Mouse (Mus musculus): ENCODE data around the gene Trit1. TPM values are rescaled to one million over a fixed set of nuclear protein-coding genes. Genes with fewer than 3 reads are reported as not detected.

The Trit1 gene
- polyA plus RNA-seq, 1 experiment from 2014 or later = 30.0 TPM

- H3K9me3 ChIP-seq = no peaks in the 10 kb centered on the region
- H3K4me1 ChIP-seq = peaks cover 16% of the 10 kb centered on the region
- 62% methylated on average over 1 of the region's 1 CpGs for WGBS
- H3K4me3 ChIP-seq = no peak overlapping the region
- H3K36me3 ChIP-seq = peaks cover 47% of the 10 kb centered on the region
- H3K9ac ChIP-seq (replicated peaks) = no peak overlapping the region
- no peak for ATAC-seq (ENCODE audit: low FRiP score, low read depth)
- H3K27me3 ChIP-seq = no peaks in the 10 kb centered on the region
- H3K27ac ChIP-seq (replicated peaks) = no peak overlapping the region
- H3K4me2 ChIP-seq (replicated peaks) = no peak overlapping the region
Measured at GRCm38 (mm10) chr4:123057957-123058356, 41.6 kb downstream of the Trit1 start.

- H3K4me3 ChIP-seq = no peak overlapping the region
- H3K4me2 ChIP-seq (replicated peaks) = no peak overlapping the region
- ATAC-seq (ENCODE audit: low FRiP score, low read depth) = no peak
- 0 out of 2 replicates have a peak, but pooled peaks cover 8% of the 10 kb centered on the region for H3K4me1 ChIP-seq
- H3K27ac ChIP-seq (replicated peaks) = no peak overlapping the region
- H3K9ac ChIP-seq (replicated peaks) = no peak overlapping the region
- no peaks in the 10 kb centered on the region for H3K27me3 ChIP-seq
- WGBS = 76% methylated on average over 5 of the region's 5 CpGs
- no peaks in the 10 kb centered on the region for H3K9me3 ChIP-seq
- peaks cover 10% of the 10 kb centered on the region; the same call in 1 of the 2 replicates for H3K36me3 ChIP-seq
Measured at GRCm38 (mm10) chr4:123061744-123062143, 45.3 kb downstream of the Trit1 start.

GRCm38 (mm10) chr4:123068646-123069045, 52.2 kb downstream of the Trit1 start:
- Histone ChIP-seq H3K27ac (replicated peaks) (no peak overlapping the region), H3K4me3 (no peak overlapping the region), H3K36me3 (no peaks in the 10 kb centered on the region), H3K4me1 (no peaks in the 10 kb centered on the region), H3K27me3 (no peaks in the 10 kb centered on the region), H3K4me2 (replicated peaks) (no peak overlapping the region), H3K9me3 (no peaks in the 10 kb centered on the region), H3K9ac (replicated peaks) (no peak overlapping the region)
- no peak for ATAC-seq (ENCODE audit: low FRiP score, low read depth)
- WGBS = 86% methylated on average over 6 of the region's 6 CpGs

GRCm38 (mm10) chr4:123071266-123071966, 55.0 kb downstream of the Trit1 start:
- Histone ChIP-seq H3K9me3 (no peaks in the 10 kb centered on the region), H3K36me3 (no peaks in the 10 kb centered on the region), H3K27ac (replicated peaks) (no peak overlapping the region), H3K27me3 (peaks cover 5% of the 10 kb centered on the region; the same call in 1 of the 2 replicates), H3K4me1 (no peaks in the 10 kb centered on the region), H3K4me3 (no peak overlapping the region), H3K9ac (replicated peaks) (0 out of 2 replicates have a peak overlapping the region, but pooled peaks have one; percentile 20), H3K4me2 (replicated peaks) (peak overlapping the region; percentile 25)
- WGBS = 11% methylated on average over 13 of the region's 13 CpGs
- peak; percentile 78 for ATAC-seq (ENCODE audit: low FRiP score, low read depth)

GRCm38 (mm10) chr4:123076928-123077327, 60.5 kb downstream of the Trit1 start:
- Histone ChIP-seq H3K36me3 (no peaks in the 10 kb centered on the region), H3K27ac (replicated peaks) (no peak overlapping the region), H3K9ac (replicated peaks) (no peak overlapping the region), H3K4me1 (peaks cover 2% of the 10 kb centered on the region; the same call in 1 of the 2 replicates), H3K4me2 (replicated peaks) (no peak overlapping the region), H3K4me3 (no peak overlapping the region), H3K9me3 (no peaks in the 10 kb centered on the region), H3K27me3 (peaks cover 5% of the 10 kb centered on the region; the same call in 1 of the 2 replicates)
- ATAC-seq (ENCODE audit: low FRiP score, low read depth) = no peak
- WGBS = 62% methylated on average over 8 of the region's 8 CpGs

GRCm38 (mm10) chr4:123078231-123078630, 61.8 kb downstream of the Trit1 start:
- H3K9ac ChIP-seq (replicated peaks) = no peak overlapping the region
- WGBS = 93% methylated on average over 4 of the region's 4 CpGs
- no peaks in the 10 kb centered on the region for H3K9me3 ChIP-seq
- no peaks in the 10 kb centered on the region for H3K36me3 ChIP-seq
- no peak overlapping the region for H3K4me2 ChIP-seq (replicated peaks)
- peaks cover 4% of the 10 kb centered on the region; the same call in 1 of the 2 replicates for H3K4me1 ChIP-seq
- H3K4me3 ChIP-seq = no peak overlapping the region
- no peak for ATAC-seq (ENCODE audit: low FRiP score, low read depth)
- H3K27ac ChIP-seq (replicated peaks) = no peak overlapping the region
- peaks cover 8% of the 10 kb centered on the region; the same call in 1 of the 2 replicates for H3K27me3 ChIP-seq

GRCm38 (mm10) chr4:123080791-123081190, 64.4 kb downstream of the Trit1 start:
- Histone ChIP-seq H3K9ac (replicated peaks) (no peak overlapping the region), H3K4me3 (no peak overlapping the region), H3K9me3 (no peaks in the 10 kb centered on the region), H3K4me1 (peaks cover 4% of the 10 kb centered on the region; the same call in 1 of the 2 replicates), H3K4me2 (replicated peaks) (no peak overlapping the region), H3K36me3 (no peaks in the 10 kb centered on the region), H3K27ac (replicated peaks) (no peak overlapping the region), H3K27me3 (peaks cover 4% of the 10 kb centered on the region; the same call in 1 of the 2 replicates)
- ATAC-seq (ENCODE audit: low FRiP score, low read depth) = no peak
- WGBS = 39% methylated on average over 13 of the region's 13 CpGs

GRCm38 (mm10) chr4:123082283-123083163, 66.1 kb downstream of the Trit1 start:
- no peaks in the 10 kb centered on the region for H3K36me3 ChIP-seq
- no peak overlapping the region for H3K27ac ChIP-seq (replicated peaks)
- peaks cover 4% of the 10 kb centered on the region; the same call in 1 of the 2 replicates for H3K27me3 ChIP-seq
- peaks cover 4% of the 10 kb centered on the region; the same call in 1 of the 2 replicates for H3K4me1 ChIP-seq
- no peaks in the 10 kb centered on the region for H3K9me3 ChIP-seq
- 60% methylated on average over 20 of the region's 20 CpGs for WGBS
- no peak overlapping the region for H3K9ac ChIP-seq (replicated peaks)
- no peak overlapping the region for H3K4me2 ChIP-seq (replicated peaks)
- H3K4me3 ChIP-seq = no peak overlapping the region
- ATAC-seq (ENCODE audit: low FRiP score, low read depth) = peak; percentile 67

GRCm38 (mm10) chr4:123083323-123083902, 67.0 kb downstream of the Trit1 start:
- Histone ChIP-seq H3K9me3 (no peaks in the 10 kb centered on the region), H3K27ac (replicated peaks) (no peak overlapping the region), H3K4me2 (replicated peaks) (no peak overlapping the region), H3K4me1 (peaks cover 4% of the 10 kb centered on the region; the same call in 1 of the 2 replicates), H3K4me3 (no peak overlapping the region), H3K36me3 (no peaks in the 10 kb centered on the region), H3K9ac (replicated peaks) (no peak overlapping the region), H3K27me3 (peaks cover 4% of the 10 kb centered on the region; the same call in 1 of the 2 replicates)
- ATAC-seq (ENCODE audit: low FRiP score, low read depth) = no peak
- WGBS = 67% methylated on average over 13 of the region's 13 CpGs

- Histone ChIP-seq H3K27ac (replicated peaks) (no peak overlapping the region), H3K4me2 (replicated peaks) (no peak overlapping the region), H3K4me1 (peaks cover 4% of the 10 kb centered on the region; the same call in 1 of the 2 replicates), H3K9ac (replicated peaks) (no peak overlapping the region), H3K9me3 (no peaks in the 10 kb centered on the region), H3K27me3 (peaks cover 4% of the 10 kb centered on the region; the same call in 1 of the 2 replicates), H3K36me3 (no peaks in the 10 kb centered on the region), H3K4me3 (no peak overlapping the region)
- no peak for ATAC-seq (ENCODE audit: low FRiP score, low read depth)
- WGBS = 86% methylated on average over 2 of the region's 2 CpGs
Measured at GRCm38 (mm10) chr4:123085290-123085689, 68.9 kb downstream of the Trit1 start.

GRCm38 (mm10) chr4:123086381-123086780, 70.0 kb downstream of the Trit1 start:
- no peak overlapping the region for H3K4me2 ChIP-seq (replicated peaks)
- peaks cover 4% of the 10 kb centered on the region; the same call in 1 of the 2 replicates for H3K27me3 ChIP-seq
- H3K27ac ChIP-seq (replicated peaks) = no peak overlapping the region
- H3K4me1 ChIP-seq = peaks cover 4% of the 10 kb centered on the region; the same call in 1 of the 2 replicates
- WGBS = 96% methylated on average over 4 of the region's 4 CpGs
- no peak for ATAC-seq (ENCODE audit: low FRiP score, low read depth)
- H3K9ac ChIP-seq (replicated peaks) = no peak overlapping the region
- H3K9me3 ChIP-seq = no peaks in the 10 kb centered on the region
- H3K4me3 ChIP-seq = no peak overlapping the region
- no peaks in the 10 kb centered on the region for H3K36me3 ChIP-seq
